Mouse (Mus musculus) fibroblast of lung, adult 2 months (primary cell): ENCODE results near the gene AU018091.
A peak's percentile ranks its signal among the peaks of the same experiment; 100 is the strongest.
"Not testable (repeated sequence)": the region's sequence is repeated elsewhere in the genome, so short reads cannot be mapped to it uniquely, and the experiment has no call there.

Source experiments
- DNase-seq: peaks from one replicate; pipeline ENCODE4 v3.0.0-alpha.2; 2011; ENCODE audit warnings: low read depth

Gene AU018091

GRCm38 (mm10) chr7:3166270-3166669 lies 2.7 kb downstream of the AU018091 start:
- DNase-seq, result no peak

- DNase-seq, result no peak
Measured at GRCm38 (mm10) chr7:3164991-3165390, 4.0 kb downstream of the AU018091 start.

- no peak for DNase-seq
Measured at GRCm38 (mm10) chr7:3164381-3164780, 4.6 kb downstream of the AU018091 start.

GRCm38 (mm10) chr7:3150376-3150775 lies 18.6 kb downstream of the AU018091 start:
- DNase-seq, result peak; percentile 81

GRCm38 (mm10) chr7:3146072-3146471 lies 22.9 kb downstream of the AU018091 start:
- no peak for DNase-seq

GRCm38 (mm10) chr7:3143329-3143728 lies 25.7 kb downstream of the AU018091 start:
- no peak for DNase-seq

- DNase-seq, result no peak
Measured at GRCm38 (mm10) chr7:3135606-3136005, 33.4 kb downstream of the AU018091 start.

GRCm38 (mm10) chr7:3134654-3135053 lies 34.3 kb downstream of the AU018091 start:
- no peak for DNase-seq

GRCm38 (mm10) chr7:3130342-3130741 lies 38.7 kb downstream of the AU018091 start:
- no peak for DNase-seq

- not testable (repeated sequence) for DNase-seq
Measured at GRCm38 (mm10) chr7:3128564-3128963, 40.4 kb downstream of the AU018091 start.

GRCm38 (mm10) chr7:3111193-3111592 lies 57.8 kb downstream of the AU018091 start:
- not testable (repeated sequence) for DNase-seq

GRCm38 (mm10) chr7:3106516-3107077 lies 62.4 kb downstream of the AU018091 start:
- not testable (repeated sequence) for DNase-seq
